Comparison of ENCODE assay signal across 24 mouse cellular contexts in genomic region chr3:103987831-103988432, GRCm38 (mm10). TPM values are rescaled to one million over a fixed set of nuclear protein-coding genes. Genes with fewer than 3 reads are reported as not detected.
DNase-seq lines count a peak whose midpoint lies in the region; ATAC-seq and TF ChIP-seq lines count a peak whose summit lies in the region.
"Had no signal": no experiment of that assay in that cellular context is flagged by ENCODE, and none has a peak within 500 bp of the region (broad histone marks: within the 10 kb centered on the region; RNA-seq: fewer than 3 reads in every experiment).

No protein-coding gene starts in this region.

- H3K9ac ChIP-seq in lung, postnatal 0 days (replicated peaks; ENCODE audit: low read depth): no peak overlapping the region
- H3K9ac ChIP-seq in ES-E14 (ENCODE audit: insufficient read depth, low read depth, low read length, poor library complexity, severe bottlenecking): no peak overlapping the region
- H3K9ac ChIP-seq in midbrain, postnatal 0 days (replicated peaks; ENCODE audit: low read length, poor library complexity, severe bottlenecking): no peak overlapping the region
- H3K9ac ChIP-seq: embryonic facial prominence, embryonic 12.5 days; embryonic facial prominence, embryonic 15.5 days; forebrain, embryonic 12.5 days; forebrain, embryonic 15.5 days; hindbrain, embryonic 12.5 days; hindbrain, embryonic 15.5 days had no signal

- no peaks in the 10 kb centered on the region for H3K4me1 ChIP-seq in lung, postnatal 0 days (ENCODE audit: insufficient read depth, low read depth, low read length)
- no peaks in the 10 kb centered on the region for H3K4me1 ChIP-seq in ES-E14 (ENCODE audit: control insufficient read depth in 2 of 2, insufficient read depth in 2 of 2, low read length in 2 of 2, poor library complexity in 1 of 2)
- H3K4me1 ChIP-seq in midbrain, postnatal 0 days (ENCODE audit: insufficient read depth, low read length): no peaks in the 10 kb centered on the region
- H3K4me1 ChIP-seq: embryonic facial prominence, embryonic 12.5 days; embryonic facial prominence, embryonic 15.5 days; forebrain, embryonic 12.5 days; forebrain, embryonic 15.5 days; hindbrain, embryonic 12.5 days; hindbrain, embryonic 15.5 days had no signal

- peak; percentile 72 for TF ChIP-seq EP300 in lung, postnatal 0 days (IDR thresholded peaks at IDR 0.05)

- peak; percentile 40 for DNase-seq in lung, postnatal 0 days (ENCODE audit: low spot score)
- no peak for DNase-seq in lung, postnatal 4 days
- DNase-seq in ES-E14 (ENCODE audit: low read depth, low spot score) (no peak), NIH3T3 (ENCODE audit: low read depth) (peak; percentile 56)
- DNase-seq in fibroblast of lung, adult 2 months (ENCODE audit: low read depth): peak; percentile 36
- no peak for DNase-seq in embryo, embryonic 9.5 days (ENCODE audit: extremely low spot score)
- no peak for DNase-seq in midbrain, postnatal 0 days (ENCODE audit: low spot score)
- DNase-seq: adrenal gland, postnatal 10 days; adrenal gland, postnatal 36 days; cerebellum, adult 18-20 months; cerebellum, adult 9-10 months; cerebellum, postnatal 14 days; gastrocnemius, postnatal 25 days; heart, adult 2 months had no signal

- in situ Hi-C loops in ES-E14 (cut with MboI; ENCODE audit: low sequenced_read_pairs in 2 of 2, unreplicated experiment in 2 of 2): no loop called here

- H3K4me3 ChIP-seq in lung, postnatal 0 days (ENCODE audit: low read depth, low read length): no peak overlapping the region
- H3K4me3 ChIP-seq in ES-E14 (ENCODE audit: insufficient read depth in 1 of 2, low read depth in 1 of 2, low read length in 2 of 2, poor library complexity in 1 of 2, severe bottlenecking in 1 of 2): no peak overlapping the region
- H3K4me3 ChIP-seq in midbrain, postnatal 0 days (ENCODE audit: low read depth, low read length): no peak overlapping the region
- H3K4me3 ChIP-seq: embryonic facial prominence, embryonic 12.5 days; embryonic facial prominence, embryonic 15.5 days; forebrain, embryonic 12.5 days; forebrain, embryonic 15.5 days; heart, adult 2 months; hindbrain, embryonic 12.5 days; hindbrain, embryonic 15.5 days had no signal

- H3K9me3 ChIP-seq in lung, postnatal 0 days (ENCODE audit: low read length): no peaks in the 10 kb centered on the region
- no peaks in the 10 kb centered on the region for H3K9me3 ChIP-seq in ES-E14 (ENCODE audit: control insufficient read depth, insufficient read depth, low read depth, low read length)
- no peaks in the 10 kb centered on the region for H3K9me3 ChIP-seq in midbrain, postnatal 0 days (ENCODE audit: low read length)
- H3K9me3 ChIP-seq: embryonic facial prominence, embryonic 12.5 days; embryonic facial prominence, embryonic 15.5 days; forebrain, embryonic 12.5 days; forebrain, embryonic 15.5 days; hindbrain, embryonic 12.5 days; hindbrain, embryonic 15.5 days had no signal

- 36% methylated on average over 5 of the region's 5 CpGs for WGBS in lung, postnatal 0 days
- 70% methylated on average over 5 of the region's 5 CpGs for WGBS in midbrain, postnatal 0 days

- ATAC-seq in lung, postnatal 0 days: peak; percentile 67
- no peak for ATAC-seq in midbrain, postnatal 0 days (ENCODE audit: low FRiP score)
- ATAC-seq in erythroid progenitor cell, adult 5-6 weeks (replicated peaks; ENCODE audit: low FRiP score, poor library complexity, severe bottlenecking): no peak
- ATAC-seq: activated CD4-positive, CD25-positive, alpha-beta regulatory T cell, adult 4 months; forebrain, embryonic 15.5 days; intestine, postnatal 0 days had no signal

- no peaks in the 10 kb centered on the region for H3K27me3 ChIP-seq in lung, postnatal 0 days (replicated peaks; ENCODE audit: insufficient read depth, low read length)
- H3K27me3 ChIP-seq in midbrain, postnatal 0 days (ENCODE audit: insufficient read depth, low read length): no peaks in the 10 kb centered on the region
- H3K27me3 ChIP-seq: embryonic facial prominence, embryonic 12.5 days; embryonic facial prominence, embryonic 15.5 days; forebrain, embryonic 12.5 days; forebrain, embryonic 15.5 days; hindbrain, embryonic 12.5 days; hindbrain, embryonic 15.5 days had no signal

- no peak overlapping the region for H3K27ac ChIP-seq in lung, postnatal 0 days (ENCODE audit: low read length)
- no peak overlapping the region for H3K27ac ChIP-seq in ES-E14 (ENCODE audit: insufficient read depth, low read depth, low read length, poor library complexity, severe bottlenecking)
- H3K27ac ChIP-seq in midbrain, postnatal 0 days (ENCODE audit: low read depth, low read length): no peak overlapping the region
- H3K27ac ChIP-seq: embryonic facial prominence, embryonic 12.5 days; embryonic facial prominence, embryonic 15.5 days; forebrain, embryonic 12.5 days; forebrain, embryonic 15.5 days; heart, adult 2 months; hindbrain, embryonic 12.5 days; hindbrain, embryonic 15.5 days had no signal

- H3K36me3 ChIP-seq in lung, postnatal 0 days (ENCODE audit: insufficient read depth, low read length): peaks cover 16% of the 10 kb centered on the region
- peaks cover 2% of the 10 kb centered on the region; the same call in 1 of the 2 replicates for H3K36me3 ChIP-seq in ES-E14 (ENCODE audit: control insufficient read depth, insufficient read depth, low read length, poor library complexity, severe bottlenecking)
- peaks cover 47% of the 10 kb centered on the region for H3K36me3 ChIP-seq in midbrain, postnatal 0 days (ENCODE audit: insufficient read depth, low read length)

- no peak for TF ChIP-seq CTCF in lung, postnatal 0 days (IDR thresholded peaks at IDR 0.05)
- no peak for TF ChIP-seq CTCF in midbrain, postnatal 0 days (IDR thresholded peaks at IDR 0.05)

- no peak overlapping the region for H3K4me2 ChIP-seq in lung, postnatal 0 days (replicated peaks; ENCODE audit: low read depth, low read length)
- no peak overlapping the region for H3K4me2 ChIP-seq in midbrain, postnatal 0 days (ENCODE audit: low read depth, low read length, poor library complexity, severe bottlenecking)
- H3K4me2 ChIP-seq: embryonic facial prominence, embryonic 12.5 days; embryonic facial prominence, embryonic 15.5 days; forebrain, embryonic 12.5 days; forebrain, embryonic 15.5 days; heart, embryonic 11.5 days; hindbrain, embryonic 12.5 days; hindbrain, embryonic 15.5 days had no signal

TF ChIP-seq in ES-E14, 5 proteins besides CTCF, POLR2A, EP300 and RAD21:
- TF ChIP-seq MAFK (IDR thresholded peaks at IDR 0.05; ENCODE audit: insufficient read depth, low read depth, low read length) (peak; percentile 69), ZC3H11A (IDR thresholded peaks at IDR 0.05; ENCODE audit: borderline replicate concordance, low read depth, low read length) (no peak)
TF ChIP-seq in ES-E14: peak in this region for 1.

RNA-seq across cellular contexts. Expression of gene Phtf1, which starts 20.0 kb away (rescaled TPM):
- 14.5 and 18.2 TPM in 2 replicates for polyA plus RNA-seq in lung, postnatal 0 days (2015; fragmentation: Nextera tagmentation; extraction: Ambion mirVana)
- 14.1 and 18.2 TPM in 2 replicates for total RNA-seq in ES-E14 (2012; rRNA removed)
- total RNA-seq in midbrain, postnatal 0 days (2014; rRNA removed): 24.3 and 31.6 TPM in 2 replicates
- polyA plus RNA-seq in midbrain, postnatal 0 days (2015; fragmentation: Nextera tagmentation; extraction: Ambion mirVana): 14.9 and 15.9 TPM in 2 replicates
- total RNA-seq in erythroid progenitor cell, adult 5-6 weeks (2015; ENCODE audit: low replicate concordance): 3.4 and 13.3 TPM in 2 replicates
- total RNA-seq in erythroid progenitor cell, adult 5-6 weeks (2017; ENCODE audit: low replicate concordance): 5.6 and 20.7 TPM in 2 replicates

Comparison
In these comparisons a context has a peak if more than half of its experiments do, and no peak if none do; other contexts are left out.
1. DNase-seq: peak in lung, postnatal 0 days (single experiment), NIH3T3 (single experiment) and fibroblast of lung, adult 2 months (single experiment); none in lung, postnatal 4 days (0 of 2), ES-E14 (single experiment), embryo, embryonic 9.5 days (single experiment) and midbrain, postnatal 0 days (single experiment).